Mouse (Mus musculus): ENCODE results near the gene Rhbdl3. TPM values are rescaled to one million over a fixed set of nuclear protein-coding genes. Genes with fewer than 3 reads are reported as not detected.
A peak's percentile ranks its signal among the peaks of the same experiment; 100 is the strongest.
"Not testable (repeated sequence)": the region's sequence is repeated elsewhere in the genome, so short reads cannot be mapped to it uniquely, and the experiment has no call there.

Gene Rhbdl3
- polyA plus RNA-seq, 1 experiment from 2014 or later: 28.0 TPM

DNA sequence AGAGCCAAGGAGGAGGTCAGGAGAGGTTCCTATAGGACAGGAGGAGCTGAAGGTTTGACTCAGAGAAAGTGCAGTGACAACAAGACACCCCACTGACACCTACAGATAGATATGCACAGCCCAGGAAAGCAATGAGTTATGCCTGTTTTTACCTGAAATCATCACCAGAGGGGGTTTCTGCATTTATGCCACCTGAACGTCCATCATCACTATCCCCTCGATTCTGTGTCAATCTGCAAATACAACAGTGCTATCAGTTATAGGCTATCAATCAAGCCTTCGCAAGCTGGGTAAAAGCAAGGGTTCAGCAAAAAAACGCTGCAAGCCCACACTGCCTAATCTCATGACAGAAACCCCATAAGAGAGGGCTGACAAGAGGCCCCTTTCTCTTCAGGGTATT is 75.9 kb downstream of the Rhbdl3 start:
- Histone ChIP-seq H3K4me1 (replicated peaks) (peaks cover 14% of the 10 kb centered on the region), H3K9ac (replicated peaks) (no peak overlapping the region), H3K36me3 (peaks cover 24% of the 10 kb centered on the region), H3K4me2 (replicated peaks) (peak overlapping the region; percentile 81; the same call in 1 of the 2 replicates), H3K27me3 (no peaks in the 10 kb centered on the region), H3K27ac (no peak overlapping the region), H3K4me3 (replicated peaks) (no peak overlapping the region), H3K9me3 (no peaks in the 10 kb centered on the region)
- ATAC-seq: no peak
- 66% methylated on average over 4 of the region's 4 CpGs for WGBS

DNA sequence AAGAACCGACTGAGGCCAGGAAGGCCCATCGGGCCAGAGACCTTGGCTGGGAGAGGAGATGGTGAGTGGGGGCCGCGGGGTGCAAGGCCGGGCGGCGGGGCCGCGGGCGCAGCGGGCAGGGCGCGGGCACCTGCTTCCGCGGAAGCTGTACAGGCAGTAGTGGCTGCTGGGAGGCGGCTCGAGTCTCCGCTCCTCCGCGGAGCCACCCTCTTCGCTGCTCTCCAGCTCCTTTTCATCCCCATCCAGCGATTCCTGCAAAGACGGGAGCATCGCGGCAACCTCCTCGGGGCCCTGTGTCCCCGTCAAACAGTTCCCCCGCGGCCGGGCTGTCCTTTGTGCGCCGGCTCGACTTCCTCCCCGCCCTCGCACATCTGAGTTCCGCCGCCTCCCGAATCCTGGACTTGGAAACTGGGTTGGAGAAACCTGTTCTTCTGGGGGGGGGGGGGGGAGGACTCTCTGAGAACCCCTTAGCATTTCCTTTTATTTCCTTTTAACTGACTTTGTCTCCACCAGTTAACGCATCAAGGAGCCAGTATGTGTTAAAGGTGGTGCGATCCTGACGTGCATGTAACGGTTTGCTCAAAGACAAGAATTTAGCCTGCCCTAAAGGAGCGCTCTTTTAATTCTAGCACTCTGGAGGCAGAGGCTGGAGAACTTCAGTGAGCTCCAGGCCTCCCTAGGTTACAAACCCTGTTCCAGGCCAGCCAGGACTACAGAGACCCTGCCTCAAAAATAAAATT is 77.2 kb downstream of the Rhbdl3 start, which contains the start of gene 5730455P16Rik:
Gene 5730455P16Rik, minus strand, starts transcription at position 323 of the 740 bp plus-strand sequence.
- peaks cover 20% of the 10 kb centered on the region for H3K36me3 ChIP-seq
- H3K4me1 ChIP-seq (replicated peaks): peaks cover 21% of the 10 kb centered on the region
- peak within 1 kb of the TSS; percentile 98 for H3K9ac ChIP-seq (replicated peaks)
- no peaks in the 10 kb centered on the region for H3K27me3 ChIP-seq
- peak within 1 kb of the TSS; percentile 81 for H3K4me2 ChIP-seq (replicated peaks)
- H3K4me3 ChIP-seq (replicated peaks): peak within 1 kb of the TSS; percentile 88
- peak; percentile 86 for ATAC-seq
- WGBS: 2% methylated on average over 42 of the region's 43 CpGs
- H3K9me3 ChIP-seq: no peaks in the 10 kb centered on the region
- H3K27ac ChIP-seq: peak within 1 kb of the TSS; percentile 96

GRCm38 (mm10) chr11:80378452-80379068 is 77.8 kb downstream of the Rhbdl3 start:
- peak overlapping the region; percentile 88 for H3K4me3 ChIP-seq (replicated peaks)
- peak overlapping the region; percentile 96 for H3K27ac ChIP-seq
- 66% methylated on average over 2 of the region's 2 CpGs for WGBS
- H3K4me2 ChIP-seq (replicated peaks): peak overlapping the region; percentile 81
- H3K9ac ChIP-seq (replicated peaks): peak overlapping the region; percentile 98
- ATAC-seq, H3K27me3 ChIP-seq, H3K9me3 ChIP-seq: not testable (repeated sequence)
- peaks cover 21% of the 10 kb centered on the region for H3K4me1 ChIP-seq (replicated peaks)
- H3K36me3 ChIP-seq: peaks cover 15% of the 10 kb centered on the region

GRCm38 (mm10) chr11:80379184-80379583 is 78.5 kb downstream of the Rhbdl3 start:
- H3K4me1 ChIP-seq (replicated peaks): peaks cover 21% of the 10 kb centered on the region
- not testable (repeated sequence) for H3K36me3 ChIP-seq; H3K9ac ChIP-seq (replicated peaks); H3K9me3 ChIP-seq; H3K4me2 ChIP-seq (replicated peaks); ATAC-seq; H3K27ac ChIP-seq; H3K4me3 ChIP-seq (replicated peaks); H3K27me3 ChIP-seq
- WGBS: 97% methylated on average over 7 of the region's 7 CpGs

DNA sequence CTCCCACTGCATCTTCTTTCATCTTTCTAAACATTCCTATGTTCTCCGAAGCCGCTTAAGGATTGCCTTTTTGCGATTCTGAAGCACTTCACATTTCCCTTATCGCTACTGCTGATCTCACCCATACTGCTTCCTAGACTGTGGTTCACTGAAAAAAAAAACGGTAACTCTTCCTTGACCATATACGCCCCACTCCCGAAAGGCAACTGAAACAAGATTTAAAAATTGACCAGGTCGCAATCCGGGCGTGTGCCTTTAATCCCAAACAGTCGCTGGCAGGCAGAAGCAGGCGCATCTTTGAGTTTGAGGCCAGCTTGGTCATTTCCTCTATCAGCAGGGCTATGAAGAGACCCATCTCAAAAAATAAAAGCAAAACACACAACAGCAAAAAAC is 81.9 kb downstream of the Rhbdl3 start:
- H3K27ac ChIP-seq: peak overlapping the region; percentile 90
- no peaks in the 10 kb centered on the region for H3K27me3 ChIP-seq
- H3K4me3 ChIP-seq (replicated peaks): peak overlapping the region; percentile 94
- peak overlapping the region; percentile 70 for H3K9ac ChIP-seq (replicated peaks)
- H3K4me2 ChIP-seq (replicated peaks): peak overlapping the region; percentile 68
- H3K36me3 ChIP-seq: peaks cover 4% of the 10 kb centered on the region
- WGBS: 8% methylated on average over 12 of the region's 12 CpGs
- H3K4me1 ChIP-seq (replicated peaks): peaks cover 41% of the 10 kb centered on the region
- H3K9me3 ChIP-seq: no peaks in the 10 kb centered on the region
- peak; percentile 24 for ATAC-seq

DNA sequence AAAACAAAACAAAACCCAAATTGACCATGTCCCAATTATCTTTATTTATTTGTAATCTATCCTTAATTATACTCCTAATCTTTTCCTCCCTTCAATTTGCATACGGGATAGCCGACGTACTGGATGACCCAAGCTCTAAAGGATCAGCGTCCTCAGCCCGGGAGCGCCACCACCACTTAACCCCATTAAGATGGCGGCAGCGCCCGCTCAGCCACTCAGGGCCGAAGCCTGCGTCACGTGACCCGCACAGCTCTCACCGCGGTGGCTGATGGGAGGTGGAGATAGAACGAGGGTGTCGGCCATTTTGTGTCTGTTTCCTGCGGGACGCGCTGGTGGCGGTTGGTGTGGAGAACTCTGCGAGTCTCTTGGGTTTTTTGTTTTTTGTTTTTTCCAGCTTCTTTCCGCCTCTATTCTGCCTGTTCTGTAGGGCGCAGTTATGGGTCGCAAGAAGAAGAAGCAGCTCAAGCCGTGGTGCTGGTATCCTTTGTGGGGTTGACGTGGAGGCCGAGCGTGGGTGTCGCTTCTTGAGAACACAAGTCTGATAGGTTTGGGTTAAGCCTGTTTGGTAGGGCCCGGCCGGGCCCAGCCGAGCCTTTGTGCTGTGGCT is 82.4 kb downstream of the Rhbdl3 start, which contains the start of gene Zfp207:
Gene Zfp207, plus strand, starts transcription at position 261 of the 607 bp plus-strand sequence.
- H3K36me3 ChIP-seq: peaks cover 9% of the 10 kb centered on the region
- no peaks in the 10 kb centered on the region for H3K27me3 ChIP-seq
- H3K4me3 ChIP-seq (replicated peaks): peak within 1 kb of the TSS; percentile 94
- ATAC-seq: peak; percentile 95
- 0% methylated on average over 33 of the region's 33 CpGs for WGBS
- H3K4me1 ChIP-seq (replicated peaks): peaks cover 43% of the 10 kb centered on the region
- H3K27ac ChIP-seq: peak within 1 kb of the TSS; percentile 90
- peak within 1 kb of the TSS; percentile 98 for H3K9ac ChIP-seq (replicated peaks)
- H3K9me3 ChIP-seq: no peaks in the 10 kb centered on the region
- H3K4me2 ChIP-seq (replicated peaks): peak within 1 kb of the TSS; percentile 99

DNA sequence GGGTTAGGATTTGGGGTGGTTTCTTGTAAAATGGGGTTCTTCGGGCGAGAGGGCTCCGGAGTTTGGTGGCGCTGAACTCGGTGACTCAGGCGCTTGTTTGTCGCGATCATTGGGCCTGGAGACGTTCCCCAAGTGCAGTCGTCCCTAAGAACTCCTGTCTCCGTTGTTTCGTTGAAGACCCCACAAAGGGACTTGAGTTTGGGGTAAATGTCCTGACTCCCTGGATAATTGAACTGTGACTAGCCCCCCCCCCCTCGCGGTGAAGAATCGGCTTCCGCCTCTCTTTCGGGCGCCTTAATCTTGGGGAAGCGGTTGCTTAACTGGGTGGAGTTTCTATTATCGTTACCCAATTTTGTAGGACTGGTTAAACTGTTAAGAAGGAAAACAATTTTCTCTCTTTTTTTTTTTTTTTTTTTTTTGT is 82.9 kb downstream of the Rhbdl3 start:
- Histone ChIP-seq H3K4me1 (replicated peaks) (peaks cover 41% of the 10 kb centered on the region), H3K9ac (replicated peaks) (peak overlapping the region; percentile 98), H3K36me3 (peaks cover 14% of the 10 kb centered on the region), H3K27ac (peak overlapping the region; percentile 90), H3K4me2 (replicated peaks) (peak overlapping the region; percentile 36), H3K27me3 (no peaks in the 10 kb centered on the region), H3K4me3 (replicated peaks) (peak overlapping the region; percentile 94), H3K9me3 (no peaks in the 10 kb centered on the region)
- WGBS: under 1% methylated on average over 20 of the region's 20 CpGs
- ATAC-seq: peak; percentile 15; the same call in 1 of the 2 replicates

DNA sequence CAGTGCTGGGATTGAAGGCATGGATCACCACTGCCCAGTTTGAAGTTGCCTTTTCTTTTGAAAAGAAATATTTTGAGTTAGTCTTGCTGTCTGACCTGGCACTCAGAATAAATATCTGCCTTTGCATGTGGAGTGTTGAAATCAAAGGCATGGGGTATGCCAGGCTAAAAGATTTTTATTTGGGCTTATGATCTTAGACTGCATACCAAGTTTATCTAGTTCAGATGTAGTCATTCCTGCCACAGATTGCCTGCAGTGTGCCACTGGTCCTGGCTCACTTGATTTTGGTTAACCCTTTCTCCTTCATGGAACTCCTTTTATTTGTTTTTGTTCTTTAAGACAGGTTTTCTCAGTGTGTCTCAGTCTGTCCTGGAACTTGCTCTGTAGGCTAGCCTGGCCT is 83.7 kb downstream of the Rhbdl3 start:
- Histone ChIP-seq H3K4me3 (replicated peaks) (peak overlapping the region; percentile 94), H3K27ac (no peak overlapping the region), H3K27me3 (no peaks in the 10 kb centered on the region), H3K9ac (replicated peaks) (peak overlapping the region; percentile 98), H3K36me3 (peaks cover 20% of the 10 kb centered on the region), H3K4me1 (replicated peaks) (peaks cover 41% of the 10 kb centered on the region), H3K4me2 (replicated peaks) (peak overlapping the region; percentile 99), H3K9me3 (no peaks in the 10 kb centered on the region)
- no peak for ATAC-seq

GRCm38 (mm10) chr11:80385055-80385454 is 84.3 kb downstream of the Rhbdl3 start:
- H3K27me3 ChIP-seq: no peaks in the 10 kb centered on the region
- 60% methylated on average over 4 of the region's 4 CpGs for WGBS
- peaks cover 25% of the 10 kb centered on the region for H3K36me3 ChIP-seq
- H3K4me3 ChIP-seq (replicated peaks): peak overlapping the region; percentile 94
- no peaks in the 10 kb centered on the region for H3K9me3 ChIP-seq
- H3K4me1 ChIP-seq (replicated peaks): peaks cover 41% of the 10 kb centered on the region
- no peak for ATAC-seq
- peak overlapping the region; percentile 98 for H3K9ac ChIP-seq (replicated peaks)
- H3K4me2 ChIP-seq (replicated peaks): peak overlapping the region; percentile 99
- H3K27ac ChIP-seq: no peak overlapping the region; the same call in 1 of the 2 replicates

GRCm38 (mm10) chr11:80386790-80387189 is 86.1 kb downstream of the Rhbdl3 start:
- no peak for ATAC-seq
- no peak overlapping the region for H3K27ac ChIP-seq
- peaks cover 33% of the 10 kb centered on the region for H3K36me3 ChIP-seq
- H3K4me2 ChIP-seq (replicated peaks): peak overlapping the region; percentile 99
- 90% methylated on average over 2 of the region's 2 CpGs for WGBS
- H3K4me1 ChIP-seq (replicated peaks): peaks cover 41% of the 10 kb centered on the region
- no peaks in the 10 kb centered on the region for H3K27me3 ChIP-seq
- H3K4me3 ChIP-seq (replicated peaks): peak overlapping the region; percentile 94
- H3K9ac ChIP-seq (replicated peaks): no peak overlapping the region
- no peaks in the 10 kb centered on the region for H3K9me3 ChIP-seq

GRCm38 (mm10) chr11:80389885-80390284 is 89.2 kb downstream of the Rhbdl3 start:
- Histone ChIP-seq H3K4me2 (replicated peaks) (no peak overlapping the region), H3K36me3 (peaks cover 50% of the 10 kb centered on the region), H3K4me1 (replicated peaks) (peaks cover 28% of the 10 kb centered on the region), H3K4me3 (replicated peaks) (no peak overlapping the region), H3K9me3 (no peaks in the 10 kb centered on the region), H3K9ac (replicated peaks) (no peak overlapping the region), H3K27me3 (no peaks in the 10 kb centered on the region), H3K27ac (no peak overlapping the region)
- ATAC-seq: no peak
- WGBS: 89% methylated on average over 1 of the region's 1 CpGs

Measured in midbrain, embryonic 13.5 days (tissue).